Mouse (Mus musculus) kidney, adult 2 months (tissue): ENCODE data around the gene Lrp5.

Experiments used
- CTCF ChIP-seq: fragments of 200-500 bp; conservative IDR thresholded peaks from 2 replicates; pipeline ENCODE4 v1.5.1; 2011; ENCODE audit warnings: low read depth, mild to moderate bottlenecking, control low read depth, low read length, moderate library complexity, mixed read lengths; ENCODE audit not compliant: insufficient read depth, insufficient read length
- POLR2A ChIP-seq: fragments of 200-500 bp; IDR thresholded peaks from one replicate; pipeline ENCODE4 v1.6.1; 2011; ENCODE audit warnings: low read depth, low read length, control low read depth

DNA sequence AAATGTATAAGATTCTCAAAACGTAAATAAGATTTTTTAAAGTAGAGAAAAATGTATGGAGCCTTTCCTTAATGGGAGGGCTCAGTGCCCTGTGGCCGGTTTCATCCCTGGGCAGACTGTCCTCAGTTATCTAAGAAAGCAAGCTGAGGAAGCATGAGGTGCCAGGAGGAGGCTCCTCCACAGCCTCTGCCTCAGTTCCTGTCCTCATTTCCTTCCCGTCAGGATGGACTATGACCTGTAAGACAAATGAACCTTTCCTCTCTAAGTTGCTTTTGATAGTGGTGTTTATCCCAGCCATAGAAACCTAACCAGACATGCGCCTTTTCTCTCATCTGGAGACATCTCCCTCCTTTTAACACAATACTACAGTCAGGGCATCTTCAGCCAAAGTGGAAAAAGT, 41.0 kb downstream of the Lrp5 start:
- no peak for TF ChIP-seq CTCF
- no peak for TF ChIP-seq POLR2A
